Mouse (Mus musculus) liver, embryonic 12.5 days (tissue): Measurements from ENCODE around the gene Fgf13. TPM values are rescaled to one million over a fixed set of nuclear protein-coding genes. Genes with fewer than 3 reads are reported as not detected.

Experiments
- ATAC-seq: fragments of 200-750 bp; cut with Nextera tagmentation; 2 replicates; pipeline ENCODE4 v1.8.0; 2017; ENCODE audit warnings: moderate number of reproducible peaks, mild to moderate bottlenecking, moderate library complexity
- H3K27ac ChIP-seq: fragments of 300-500 bp; sonication (generic); 2 replicates; pipeline ENCODE4 v1.5.1; 2016; ENCODE audit warnings: mild to moderate bottlenecking
- H3K27me3 ChIP-seq: fragments of 300-500 bp; sonication (generic); replicated peaks from 2 replicates; pipeline ENCODE4 v1.6.1; 2016; ENCODE audit warnings: mild to moderate bottlenecking, moderate library complexity
- H3K36me3 ChIP-seq: fragments of 300-500 bp; sonication (generic); 2 replicates; pipeline ENCODE4 v1.6.1; 2016; ENCODE audit warnings: mild to moderate bottlenecking, moderate library complexity
- H3K4me1 ChIP-seq: fragments of 300-500 bp; sonication (generic); 2 replicates; pipeline ENCODE4 v1.6.1; 2016
- H3K4me2 ChIP-seq: fragments of 300-500 bp; sonication (generic); 2 replicates; pipeline ENCODE4 v1.6.1; 2016; ENCODE audit warnings: mild to moderate bottlenecking, moderate library complexity
- H3K4me3 ChIP-seq: fragments of 300-500 bp; sonication (generic); 2 replicates; pipeline ENCODE4 v1.5.1; 2016; ENCODE audit warnings: mild to moderate bottlenecking, moderate library complexity
- H3K9ac ChIP-seq: fragments of 300-500 bp; sonication (generic); 2 replicates; pipeline ENCODE4 v1.6.1; 2016; ENCODE audit warnings: mild to moderate bottlenecking, moderate library complexity
- H3K9me3 ChIP-seq: fragments of 300-500 bp; sonication (generic); replicated peaks from 2 replicates; pipeline ENCODE4 v1.6.1; 2016; ENCODE audit warnings: mild to moderate bottlenecking, moderate library complexity
- WGBS: fragments of 180-500 bp; shearing (Covaris S2); methylation state at CpG from one replicate; pipeline ENCODE4 v1.1.7; 2016; ENCODE audit not compliant: insufficient replicate concordance; 5-methylcytosine and 5-hydroxymethylcytosine counted together
- polyA plus RNA-seq: library from polyadenylated mRNA; unstranded; fragments of >200 nt; fragmentation: Nextera tagmentation; extraction: Ambion mirVana; gene quantifications from 2 replicates; pipeline ENCODE4 v1.2.1, GENCODE M21; 2016

The Fgf13 gene
- polyA plus RNA-seq, 1 experiment from 2014 or later: 4.7 TPM

- no peaks in the 10 kb centered on the region for H3K36me3 ChIP-seq
- ATAC-seq: no peak
- no peaks in the 10 kb centered on the region for H3K9me3 ChIP-seq
- no peaks in the 10 kb centered on the region for H3K27me3 ChIP-seq
- H3K9ac ChIP-seq: no peak overlapping the region
- WGBS: 40% methylated on average over 2 of the region's 2 CpGs
- H3K4me3 ChIP-seq: no peak overlapping the region
- H3K4me1 ChIP-seq: no peaks in the 10 kb centered on the region
- no peak overlapping the region for H3K27ac ChIP-seq
- H3K4me2 ChIP-seq: no peak overlapping the region
Measured at GRCm38 (mm10) chrX:59402596-59403285, 165.1 kb downstream of the Fgf13 start.

GRCm38 (mm10) chrX:59290916-59291411 is 276.9 kb downstream of the Fgf13 start:
- H3K9ac ChIP-seq: no peak overlapping the region
- 58% methylated on average over 3 of the region's 3 CpGs for WGBS
- H3K27ac ChIP-seq: no peak overlapping the region
- H3K4me2 ChIP-seq: no peak overlapping the region
- H3K27me3 ChIP-seq: no peaks in the 10 kb centered on the region
- ATAC-seq: no peak
- H3K36me3 ChIP-seq: no peaks in the 10 kb centered on the region
- no peak overlapping the region for H3K4me3 ChIP-seq
- no peaks in the 10 kb centered on the region for H3K9me3 ChIP-seq
- no peaks in the 10 kb centered on the region for H3K4me1 ChIP-seq

GRCm38 (mm10) chrX:59251576-59251975 is 316.3 kb downstream of the Fgf13 start:
- ATAC-seq: no peak
- H3K4me1 ChIP-seq: no peaks in the 10 kb centered on the region

GRCm38 (mm10) chrX:59243752-59244151 is 324.1 kb downstream of the Fgf13 start:
- H3K4me1 ChIP-seq: no peaks in the 10 kb centered on the region

More at GRCm38 (mm10) chrX:59251576-59251975, 316.3 kb downstream of the Fgf13 start:
- no peak overlapping the region for H3K27ac ChIP-seq
- H3K4me3 ChIP-seq: no peak overlapping the region
- H3K27me3 ChIP-seq: no peaks in the 10 kb centered on the region
- no peaks in the 10 kb centered on the region for H3K9me3 ChIP-seq
- H3K36me3 ChIP-seq: no peaks in the 10 kb centered on the region
- H3K4me2 ChIP-seq: no peak overlapping the region
- H3K9ac ChIP-seq: no peak overlapping the region

GRCm38 (mm10) chrX:59243176-59243575 is 324.7 kb downstream of the Fgf13 start:
- no peak overlapping the region for H3K27ac ChIP-seq
- H3K4me2 ChIP-seq: no peak overlapping the region
- no peak for ATAC-seq
- H3K9ac ChIP-seq: no peak overlapping the region
- 82% methylated on average over 3 of the region's 3 CpGs for WGBS
- H3K27me3 ChIP-seq: no peaks in the 10 kb centered on the region
- H3K36me3 ChIP-seq: no peaks in the 10 kb centered on the region
- no peak overlapping the region for H3K4me3 ChIP-seq
- H3K9me3 ChIP-seq: no peaks in the 10 kb centered on the region
- H3K4me1 ChIP-seq: no peaks in the 10 kb centered on the region

More at GRCm38 (mm10) chrX:59243752-59244151, 324.1 kb downstream of the Fgf13 start:
- no peak for ATAC-seq
- H3K27ac ChIP-seq: no peak overlapping the region
- H3K36me3 ChIP-seq: no peaks in the 10 kb centered on the region
- 66% methylated on average over 3 of the region's 3 CpGs for WGBS
- no peak overlapping the region for H3K9ac ChIP-seq
- no peak overlapping the region for H3K4me2 ChIP-seq
- no peak overlapping the region for H3K4me3 ChIP-seq
- no peaks in the 10 kb centered on the region for H3K9me3 ChIP-seq
- H3K27me3 ChIP-seq: no peaks in the 10 kb centered on the region

- Histone ChIP-seq H3K4me1 (no peaks in the 10 kb centered on the region), H3K9me3 (no peaks in the 10 kb centered on the region), H3K4me2 (no peak overlapping the region), H3K27ac (no peak overlapping the region), H3K27me3 (no peaks in the 10 kb centered on the region), H3K4me3 (no peak overlapping the region), H3K9ac (no peak overlapping the region), H3K36me3 (no peaks in the 10 kb centered on the region)
- no peak for ATAC-seq
Measured at GRCm38 (mm10) chrX:59241460-59241747, 326.5 kb downstream of the Fgf13 start.

GRCm38 (mm10) chrX:59240683-59241459 is 327.0 kb downstream of the Fgf13 start:
- Histone ChIP-seq H3K27ac (no peak overlapping the region), H3K4me1 (no peaks in the 10 kb centered on the region), H3K36me3 (no peaks in the 10 kb centered on the region), H3K9me3 (no peaks in the 10 kb centered on the region), H3K4me3 (no peak overlapping the region), H3K9ac (no peak overlapping the region), H3K27me3 (no peaks in the 10 kb centered on the region), H3K4me2 (no peak overlapping the region)
- 38% methylated on average over 2 of the region's 2 CpGs for WGBS
- ATAC-seq: no peak

GRCm38 (mm10) chrX:59220675-59221074 is 347.2 kb downstream of the Fgf13 start:
- Histone ChIP-seq H3K4me2 (no peak overlapping the region), H3K27me3 (no peaks in the 10 kb centered on the region), H3K9ac (no peak overlapping the region), H3K36me3 (no peaks in the 10 kb centered on the region), H3K27ac (no peak overlapping the region), H3K4me1 (no peaks in the 10 kb centered on the region), H3K4me3 (no peak overlapping the region), H3K9me3 (no peaks in the 10 kb centered on the region)
- 44% methylated on average over 3 of the region's 3 CpGs for WGBS
- no peak for ATAC-seq

- H3K4me2 ChIP-seq: no peak overlapping the region
- no peak overlapping the region for H3K4me3 ChIP-seq
- H3K27me3 ChIP-seq: no peaks in the 10 kb centered on the region
- H3K4me1 ChIP-seq: no peaks in the 10 kb centered on the region
- no peak for ATAC-seq
- H3K36me3 ChIP-seq: no peaks in the 10 kb centered on the region
- H3K9me3 ChIP-seq: no peaks in the 10 kb centered on the region
- no peak overlapping the region for H3K27ac ChIP-seq
- H3K9ac ChIP-seq: no peak overlapping the region
Measured at GRCm38 (mm10) chrX:59201146-59201545, 366.7 kb downstream of the Fgf13 start.

GRCm38 (mm10) chrX:59194149-59194548 is 373.7 kb downstream of the Fgf13 start:
- Histone ChIP-seq H3K9me3 (no peaks in the 10 kb centered on the region), H3K9ac (no peak overlapping the region), H3K4me3 (no peak overlapping the region), H3K36me3 (no peaks in the 10 kb centered on the region), H3K27me3 (no peaks in the 10 kb centered on the region), H3K4me1 (no peaks in the 10 kb centered on the region), H3K27ac (no peak overlapping the region), H3K4me2 (no peak overlapping the region)
- 65% methylated on average over 4 of the region's 4 CpGs for WGBS
- no peak for ATAC-seq

- 59% methylated on average over 4 of the region's 4 CpGs for WGBS
- Histone ChIP-seq H3K9me3 (no peaks in the 10 kb centered on the region), H3K9ac (no peak overlapping the region), H3K27me3 (no peaks in the 10 kb centered on the region), H3K4me3 (no peak overlapping the region), H3K27ac (no peak overlapping the region), H3K4me2 (no peak overlapping the region), H3K4me1 (no peaks in the 10 kb centered on the region), H3K36me3 (no peaks in the 10 kb centered on the region)
- ATAC-seq: no peak
Measured at GRCm38 (mm10) chrX:59186922-59187321, 380.9 kb downstream of the Fgf13 start.

- no peaks in the 10 kb centered on the region for H3K36me3 ChIP-seq
- H3K4me1 ChIP-seq: no peaks in the 10 kb centered on the region
- 66% methylated on average over 4 of the region's 4 CpGs for WGBS
- no peak overlapping the region for H3K9ac ChIP-seq
- H3K9me3 ChIP-seq: no peaks in the 10 kb centered on the region
- no peak overlapping the region for H3K4me3 ChIP-seq
- H3K27ac ChIP-seq: no peak overlapping the region
- ATAC-seq: no peak
- no peaks in the 10 kb centered on the region for H3K27me3 ChIP-seq
- no peak overlapping the region for H3K4me2 ChIP-seq
Measured at GRCm38 (mm10) chrX:59182323-59182722, 385.5 kb downstream of the Fgf13 start.
